Comparison of ENCODE assay signal across 8 mouse cellular contexts in genomic region chr7:98191571-98192250, GRCm38 (mm10). TPM values are rescaled to one million over a fixed set of nuclear protein-coding genes. Genes with fewer than 3 reads are reported as not detected.
DNase-seq lines count a peak whose midpoint lies in the region; ATAC-seq and TF ChIP-seq lines count a peak whose summit lies in the region.

No protein-coding gene starts in this region.

- WGBS in heart, postnatal 0 days, result 57% methylated on average over 17 of the region's 17 CpGs
- WGBS in heart, embryonic 11.5 days (ENCODE audit: insufficient replicate concordance), result 59% methylated on average over 17 of the region's 17 CpGs
- 57% methylated on average over 17 of the region's 17 CpGs for WGBS in embryonic facial prominence, embryonic 15.5 days
- WGBS in liver, postnatal 0 days (ENCODE audit: insufficient replicate concordance), result 64% methylated on average over 17 of the region's 17 CpGs

- no peaks in the 10 kb centered on the region for H3K9me3 ChIP-seq in heart, postnatal 0 days (replicated peaks; ENCODE audit: control insufficient read depth, low read length)
- no peaks in the 10 kb centered on the region for H3K9me3 ChIP-seq in heart, embryonic 11.5 days (replicated peaks; ENCODE audit: control insufficient read depth, low read length)
- no peaks in the 10 kb centered on the region for H3K9me3 ChIP-seq in E14TG2a.4 (ENCODE audit: low read length)
- H3K9me3 ChIP-seq in embryonic facial prominence, embryonic 15.5 days (replicated peaks), result no peaks in the 10 kb centered on the region
- no peaks in the 10 kb centered on the region for H3K9me3 ChIP-seq in liver, postnatal 0 days (ENCODE audit: low read length)

- H3K9ac ChIP-seq in heart, postnatal 0 days (replicated peaks; ENCODE audit: low read depth, low read length), result no peak overlapping the region
- H3K9ac ChIP-seq in heart, embryonic 11.5 days (ENCODE audit: low read depth, low read length), result no peak overlapping the region
- no peak overlapping the region for H3K9ac ChIP-seq in embryonic facial prominence, embryonic 15.5 days
- no peak overlapping the region for H3K9ac ChIP-seq in liver, postnatal 0 days (replicated peaks)

- TF ChIP-seq CTCF in heart, postnatal 0 days (IDR thresholded peaks at IDR 0.05; ENCODE audit: low read depth), result peak; percentile 58
- peak; percentile 24 for TF ChIP-seq CTCF in E14TG2a.4 (conservative IDR thresholded peaks at IDR 0.05; ENCODE audit: low read length)
- TF ChIP-seq CTCF in liver, postnatal 0 days (IDR thresholded peaks at IDR 0.05; ENCODE audit: low read depth), result peak; percentile 90

- no peak for TF ChIP-seq EP300 in heart, postnatal 0 days (IDR thresholded peaks at IDR 0.05; ENCODE audit: low read depth)
- TF ChIP-seq EP300 in liver, postnatal 0 days (IDR thresholded peaks at IDR 0.05; ENCODE audit: low read depth), result no peak

- peaks cover 46% of the 10 kb centered on the region for H3K27me3 ChIP-seq in heart, postnatal 0 days (ENCODE audit: control insufficient read depth, insufficient read depth, low read length)
- peaks cover 51% of the 10 kb centered on the region for H3K27me3 ChIP-seq in heart, embryonic 11.5 days (ENCODE audit: control insufficient read depth, insufficient read depth, low read length)
- peaks cover 53% of the 10 kb centered on the region for H3K27me3 ChIP-seq in E14TG2a.4 (ENCODE audit: insufficient read depth, low read length)
- H3K27me3 ChIP-seq in embryonic facial prominence, embryonic 15.5 days, result peaks cover 54% of the 10 kb centered on the region
- H3K27me3 ChIP-seq in liver, postnatal 0 days (ENCODE audit: insufficient read depth, low read length), result peaks cover 35% of the 10 kb centered on the region

- H3K4me3 ChIP-seq in heart, postnatal 0 days (ENCODE audit: low read depth, low read length), result no peak overlapping the region
- H3K4me3 ChIP-seq in heart, embryonic 11.5 days (ENCODE audit: low read depth, low read length), result no peak overlapping the region
- H3K4me3 ChIP-seq in E14TG2a.4 (replicated peaks; ENCODE audit: low read length), result no peak overlapping the region
- no peak overlapping the region for H3K4me3 ChIP-seq in embryonic facial prominence, embryonic 15.5 days (replicated peaks)
- no peak overlapping the region for H3K4me3 ChIP-seq in liver, postnatal 0 days (ENCODE audit: low read depth, low read length)

- no peak overlapping the region for H3K4me2 ChIP-seq in heart, postnatal 0 days (ENCODE audit: low read depth, low read length)
- H3K4me2 ChIP-seq in heart, embryonic 11.5 days, result no peak overlapping the region
- H3K4me2 ChIP-seq in embryonic facial prominence, embryonic 15.5 days (replicated peaks), result no peak overlapping the region
- no peak overlapping the region for H3K4me2 ChIP-seq in liver, postnatal 0 days (ENCODE audit: low read depth, low read length)

- DNase-seq in heart, postnatal 0 days (ENCODE audit: low spot score), result no peak
- peak; percentile 76 for DNase-seq in liver, postnatal 0 days
- DNase-seq in layer of hippocampus, adult 9-10 months (ENCODE audit: low spot score), result no peak
- DNase-seq in spleen, adult 18-20 months, result no peak

- H3K4me1 ChIP-seq in heart, postnatal 0 days (ENCODE audit: control insufficient read depth, insufficient read depth), result peaks cover 15% of the 10 kb centered on the region
- peaks cover 13% of the 10 kb centered on the region for H3K4me1 ChIP-seq in heart, embryonic 11.5 days (ENCODE audit: control insufficient read depth, insufficient read depth, low read length)
- H3K4me1 ChIP-seq in E14TG2a.4 (replicated peaks; ENCODE audit: low read depth, low read length), result peaks cover 55% of the 10 kb centered on the region
- peaks cover 14% of the 10 kb centered on the region for H3K4me1 ChIP-seq in embryonic facial prominence, embryonic 15.5 days
- peaks cover 17% of the 10 kb centered on the region for H3K4me1 ChIP-seq in liver, postnatal 0 days (ENCODE audit: insufficient read depth)

- no peak for ATAC-seq in heart, postnatal 0 days (ENCODE audit: insufficient read depth, low read depth)
- no peak; the same call in 1 of the 2 replicates for ATAC-seq in heart, embryonic 11.5 days (replicated peaks; ENCODE audit: insufficient number of reproducible peaks, low FRiP score, low TSS enrichment)
- ATAC-seq in embryonic facial prominence, embryonic 15.5 days (ENCODE audit: insufficient number of reproducible peaks, low FRiP score, low TSS enrichment, low read depth), result 0 out of 2 replicates have a peak, but pooled peaks have one; percentile 11
- 0 out of 2 replicates have a peak, but pooled peaks have one; percentile 25 for ATAC-seq in liver, postnatal 0 days
- ATAC-seq in frontal cortex, adult (ENCODE audit: low TSS enrichment), result no peak

- H3K36me3 ChIP-seq in heart, postnatal 0 days (replicated peaks; ENCODE audit: control insufficient read depth, insufficient read depth, low read length), result no peaks in the 10 kb centered on the region
- H3K36me3 ChIP-seq in heart, embryonic 11.5 days (ENCODE audit: control insufficient read depth, insufficient read depth, low read length), result no peaks in the 10 kb centered on the region
- no peaks in the 10 kb centered on the region for H3K36me3 ChIP-seq in E14TG2a.4 (ENCODE audit: insufficient read depth, low read length)
- H3K36me3 ChIP-seq in embryonic facial prominence, embryonic 15.5 days, result no peaks in the 10 kb centered on the region
- no peaks in the 10 kb centered on the region for H3K36me3 ChIP-seq in liver, postnatal 0 days (replicated peaks; ENCODE audit: insufficient read depth, low read length)

- H3K27ac ChIP-seq in heart, postnatal 0 days (ENCODE audit: low read depth), result no peak overlapping the region
- H3K27ac ChIP-seq in heart, embryonic 11.5 days (ENCODE audit: low read depth, low read length), result no peak overlapping the region
- no peak overlapping the region for H3K27ac ChIP-seq in embryonic facial prominence, embryonic 15.5 days (replicated peaks)
- H3K27ac ChIP-seq in liver, postnatal 0 days (ENCODE audit: low read depth), result no peak overlapping the region

RNA-seq across cellular contexts. Expression of gene B3gnt6, which starts 7.6 kb away (rescaled TPM):
- not detected in 2 replicates for total RNA-seq in heart, postnatal 0 days (2014; rRNA removed; ENCODE audit: low replicate concordance)
- not detected in 2 replicates for polyA plus RNA-seq in heart, postnatal 0 days (2015; fragmentation: Nextera tagmentation; extraction: Ambion mirVana)
- polyA plus RNA-seq in heart, embryonic 11.5 days (2014; fragmentation: Nextera tagmentation; extraction: Ambion mirVana), result 0.21 TPM in 1 of 2 replicates, not detected in the other
- polyA plus RNA-seq in embryonic facial prominence, embryonic 15.5 days (2015; fragmentation: Nextera tagmentation; extraction: Ambion mirVana), result not detected in 2 replicates
- 0.05 TPM in 2 replicates for polyA plus RNA-seq in liver, postnatal 0 days (2015; fragmentation: Nextera tagmentation; extraction: Ambion mirVana)

RNA-seq across cellular contexts. Expression of gene Capn5, which starts 13.6 kb away (rescaled TPM):
- total RNA-seq in heart, postnatal 0 days (2014; rRNA removed; ENCODE audit: low replicate concordance), result 3.4 and 5.6 TPM in 2 replicates
- 1.1 and 1.5 TPM in 2 replicates for polyA plus RNA-seq in heart, postnatal 0 days (2015; fragmentation: Nextera tagmentation; extraction: Ambion mirVana)
- polyA plus RNA-seq in heart, embryonic 11.5 days (2014; fragmentation: Nextera tagmentation; extraction: Ambion mirVana), result 5.8 and 6.4 TPM in 2 replicates
- polyA plus RNA-seq in embryonic facial prominence, embryonic 15.5 days (2015; fragmentation: Nextera tagmentation; extraction: Ambion mirVana), result 9.2 and 11.2 TPM in 2 replicates
- 4.4 and 4.5 TPM in 2 replicates for polyA plus RNA-seq in liver, postnatal 0 days (2015; fragmentation: Nextera tagmentation; extraction: Ambion mirVana)

RNA-seq across cellular contexts. Expression of gene Omp, which starts 46.4 kb away (rescaled TPM):
- 0.39 TPM in 1 of 2 replicates, not detected in the other for total RNA-seq in heart, postnatal 0 days (2014; rRNA removed; ENCODE audit: low replicate concordance)
- 0.05 TPM in 1 of 2 replicates, not detected in the other for polyA plus RNA-seq in heart, postnatal 0 days (2015; fragmentation: Nextera tagmentation; extraction: Ambion mirVana)
- polyA plus RNA-seq in heart, embryonic 11.5 days (2014; fragmentation: Nextera tagmentation; extraction: Ambion mirVana), result 0.37 and 0.47 TPM in 2 replicates
- polyA plus RNA-seq in embryonic facial prominence, embryonic 15.5 days (2015; fragmentation: Nextera tagmentation; extraction: Ambion mirVana), result 7.3 and 10.7 TPM in 2 replicates
- 0.23 and 0.27 TPM in 2 replicates for polyA plus RNA-seq in liver, postnatal 0 days (2015; fragmentation: Nextera tagmentation; extraction: Ambion mirVana)

Comparison
In these comparisons a context has a peak if more than half of its experiments do, and no peak if none do; other contexts are left out.
1. ATAC-seq: peak in embryonic facial prominence, embryonic 15.5 days (single experiment) and liver, postnatal 0 days (single experiment); none in heart, postnatal 0 days (single experiment), heart, embryonic 11.5 days (single experiment) and frontal cortex, adult (single experiment).
2. CTCF ChIP-seq: peak in every context shown above with its lines; median percentile 90 in liver, postnatal 0 days; 58 in heart, postnatal 0 days; 24 in E14TG2a.4.